ENCODE assay signal across 9 mouse cellular contexts in the genomic region with DNA sequence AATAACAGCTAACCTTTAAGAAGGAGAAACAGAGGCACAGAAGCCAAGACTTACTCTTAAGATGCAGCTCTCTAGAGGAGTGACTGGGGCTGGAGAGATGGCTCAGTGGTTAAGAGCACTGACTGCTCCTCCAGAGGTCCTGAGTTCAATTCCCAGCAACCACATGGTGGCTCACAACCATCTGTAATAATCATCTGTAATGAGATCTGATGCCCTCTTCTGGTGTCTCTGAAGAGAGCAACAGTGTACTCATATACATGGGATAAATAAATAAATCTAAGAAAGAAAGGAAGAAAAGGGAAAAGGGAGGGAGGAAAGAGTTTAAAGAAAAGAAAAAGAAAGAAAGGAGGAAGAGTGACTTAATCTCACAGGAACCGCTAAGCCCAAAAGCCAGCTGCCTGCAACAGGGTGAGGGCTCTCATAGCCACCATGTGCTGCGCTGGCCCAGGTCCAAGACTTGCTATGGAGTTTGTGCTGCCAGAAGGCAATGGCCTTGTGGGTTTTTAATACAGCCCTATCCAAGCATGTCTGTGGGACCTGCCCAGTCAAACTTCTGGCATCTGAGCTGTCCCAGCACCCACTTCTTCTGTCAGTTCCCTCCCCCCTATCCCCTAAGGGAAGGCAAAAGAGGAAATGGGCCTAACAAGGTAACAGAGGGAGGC.
DNase-seq lines count a peak whose midpoint lies in the region; ATAC-seq and TF ChIP-seq lines count a peak whose summit lies in the region.
"Had no signal": no experiment of that assay in that cellular context is flagged by ENCODE, and none has a peak within 500 bp of the region (broad histone marks: within the 10 kb centered on the region; RNA-seq: fewer than 3 reads in every experiment).

No protein-coding gene starts in this region.

- H3K36me3 ChIP-seq in heart, postnatal 0 days (replicated peaks; ENCODE audit: control insufficient read depth, insufficient read depth, low read length): peaks cover under 1% of the 10 kb centered on the region; the same call in 1 of the 2 replicates
- H3K36me3 ChIP-seq in lung, embryonic 16.5 days (ENCODE audit: control insufficient read depth, insufficient read depth, low read length): no peaks in the 10 kb centered on the region
- no peaks in the 10 kb centered on the region for H3K36me3 ChIP-seq in midbrain, embryonic 16.5 days (ENCODE audit: control insufficient read depth, insufficient read depth, low read length)
- H3K36me3 ChIP-seq: G1E had no signal

- TF ChIP-seq EP300 in heart, postnatal 0 days (IDR thresholded peaks at IDR 0.05; ENCODE audit: low read depth): no peak

- H3K4me1 ChIP-seq in heart, postnatal 0 days (ENCODE audit: control insufficient read depth, insufficient read depth): no peaks in the 10 kb centered on the region
- no peaks in the 10 kb centered on the region for H3K4me1 ChIP-seq in lung, embryonic 16.5 days (replicated peaks; ENCODE audit: control insufficient read depth, insufficient read depth, low read length)
- peaks cover 2% of the 10 kb centered on the region; the same call in 1 of the 2 replicates for H3K4me1 ChIP-seq in lung, adult 2 months (ENCODE audit: control insufficient read depth, insufficient read depth, low read length)
- no peaks in the 10 kb centered on the region; the same call in 1 of the 2 replicates for H3K4me1 ChIP-seq in cerebellum, adult 2 months (ENCODE audit: control insufficient read depth, insufficient read depth, low read length)
- H3K4me1 ChIP-seq in midbrain, embryonic 16.5 days (ENCODE audit: control insufficient read depth, insufficient read depth, low read length): no peaks in the 10 kb centered on the region

- no peak for TF ChIP-seq CTCF in heart, postnatal 0 days (IDR thresholded peaks at IDR 0.05; ENCODE audit: low read depth)
- TF ChIP-seq CTCF in lung, adult 2 months (IDR thresholded peaks at IDR 0.05; ENCODE audit: insufficient read depth, low read length): no peak
- TF ChIP-seq CTCF in cerebellum, adult 2 months (IDR thresholded peaks at IDR 0.05; ENCODE audit: borderline replicate concordance, insufficient read depth, low read depth, low read length): no peak

- ATAC-seq in heart, postnatal 0 days (ENCODE audit: insufficient read depth, low read depth): 0 out of 2 replicates have a peak, but pooled peaks have one; percentile 33
- peak; percentile 70 for ATAC-seq in lung, embryonic 16.5 days (ENCODE audit: low read depth)
- no peak for ATAC-seq in midbrain, embryonic 16.5 days

- 66% methylated on average over 2 of the region's 2 CpGs for WGBS in heart, postnatal 0 days
- WGBS in lung, embryonic 16.5 days: 47% methylated on average over 2 of the region's 2 CpGs
- 64% methylated on average over 2 of the region's 2 CpGs for WGBS in lung, adult 2 months
- 21% methylated on average over 2 of the region's 2 CpGs for WGBS in cerebellum, adult 2 months
- WGBS in midbrain, embryonic 16.5 days: 76% methylated on average over 2 of the region's 2 CpGs

- H3K9me3 ChIP-seq in heart, postnatal 0 days (replicated peaks; ENCODE audit: control insufficient read depth, low read length): no peaks in the 10 kb centered on the region
- no peaks in the 10 kb centered on the region for H3K9me3 ChIP-seq in lung, embryonic 16.5 days (ENCODE audit: control insufficient read depth, low read length)
- no peaks in the 10 kb centered on the region for H3K9me3 ChIP-seq in midbrain, embryonic 16.5 days (replicated peaks; ENCODE audit: control insufficient read depth, low read length, poor library complexity, severe bottlenecking)

- H3K27me3 ChIP-seq in heart, postnatal 0 days (ENCODE audit: control insufficient read depth, insufficient read depth, low read length): no peaks in the 10 kb centered on the region
- no peaks in the 10 kb centered on the region for H3K27me3 ChIP-seq in lung, embryonic 16.5 days (ENCODE audit: control insufficient read depth, insufficient read depth, low read depth, low read length)
- no peaks in the 10 kb centered on the region for H3K27me3 ChIP-seq in cerebellum, adult 2 months (ENCODE audit: control insufficient read depth, insufficient read depth, low read length)
- no peaks in the 10 kb centered on the region for H3K27me3 ChIP-seq in midbrain, embryonic 16.5 days (ENCODE audit: control insufficient read depth, insufficient read depth, low read depth, low read length)

- DNase-seq in heart, postnatal 0 days (ENCODE audit: low spot score): no peak
- no peak for DNase-seq in heart, adult 11 months
- DNase-seq in lung, adult 2 months: no peak
- DNase-seq in cerebellum, adult 2 months: peak; percentile 59 to 65
- DNase-seq in lung, postnatal 36 days: peak; percentile 14
- no peak for DNase-seq in layer of hippocampus, postnatal 10 days (ENCODE audit: low spot score in 2 of 2)

- no peak for TF ChIP-seq POLR2A in lung, adult 2 months (IDR thresholded peaks at IDR 0.05; ENCODE audit: borderline replicate concordance, extremely low read depth, low read depth, low read length)
- TF ChIP-seq POLR2A in cerebellum, adult 2 months (IDR thresholded peaks at IDR 0.05; ENCODE audit: borderline replicate concordance, insufficient read depth, low read length): no peak

- no peak overlapping the region for H3K4me2 ChIP-seq in heart, postnatal 0 days (ENCODE audit: low read depth, low read length)
- no peak overlapping the region for H3K4me2 ChIP-seq in lung, embryonic 16.5 days (ENCODE audit: low read depth, low read length)
- no peak overlapping the region for H3K4me2 ChIP-seq in midbrain, embryonic 16.5 days (ENCODE audit: low read length)

- no peak overlapping the region for H3K4me3 ChIP-seq in heart, postnatal 0 days (ENCODE audit: low read depth, low read length)
- no peak overlapping the region for H3K4me3 ChIP-seq in lung, embryonic 16.5 days (ENCODE audit: low read length)
- H3K4me3 ChIP-seq in lung, adult 2 months (replicated peaks; ENCODE audit: extremely low read depth, low read depth, low read length): no peak overlapping the region
- no peak overlapping the region for H3K4me3 ChIP-seq in cerebellum, adult 2 months (replicated peaks; ENCODE audit: insufficient read depth, low read depth, low read length)
- no peak overlapping the region for H3K4me3 ChIP-seq in midbrain, embryonic 16.5 days (ENCODE audit: low read depth, low read length)

- no peak overlapping the region for H3K27ac ChIP-seq in heart, postnatal 0 days (ENCODE audit: low read depth)
- H3K27ac ChIP-seq in lung, embryonic 16.5 days (ENCODE audit: low read length): no peak overlapping the region
- H3K27ac ChIP-seq in cerebellum, adult 2 months (ENCODE audit: insufficient read depth, low read length): no peak overlapping the region
- no peak overlapping the region for H3K27ac ChIP-seq in midbrain, embryonic 16.5 days (ENCODE audit: low read length)

- H3K9ac ChIP-seq in heart, postnatal 0 days (replicated peaks; ENCODE audit: low read depth, low read length): no peak overlapping the region
- no peak overlapping the region for H3K9ac ChIP-seq in lung, embryonic 16.5 days (ENCODE audit: low read length)
- H3K9ac ChIP-seq in midbrain, embryonic 16.5 days (ENCODE audit: low read depth, low read length): no peak overlapping the region

Comparison
In these comparisons a context has a peak if more than half of its experiments do, and no peak if none do; other contexts are left out.
1. DNase-seq: peak in cerebellum, adult 2 months (2 of 2) and lung, postnatal 36 days (single experiment); none in heart, postnatal 0 days (single experiment), heart, adult 11 months (single experiment), lung, adult 2 months (single experiment) and layer of hippocampus, postnatal 10 days (0 of 2).